Mouse (Mus musculus) erythroblast, adult 5-6 weeks (primary cell): Measurements from ENCODE around the gene Gng7. TPM values are rescaled to one million over a fixed set of nuclear protein-coding genes. Genes with fewer than 3 reads are reported as not detected.
"Not testable (repeated sequence)": the region's sequence is repeated elsewhere in the genome, so short reads cannot be mapped to it uniquely, and the experiment has no call there.

ENCODE experiments used
- ATAC-seq: replicated peaks from 2 replicates; pipeline ENCODE4 v1.8.0; 2016; ENCODE audit warnings: moderate number of reproducible peaks, mild to moderate bottlenecking, moderate TSS enrichment, inconsistent platforms; ENCODE audit not compliant: poor library complexity, low FRiP score, severe bottlenecking
- total RNA-seq, 2 experiments: library from RNA; stranded (forward) in 1 of 2; stranded (reverse) in 1 of 2; fragments of 150-400 nt in 1 of 2; fragments of 200-764, 138-1000 nt in 1 of 2; gene quantifications; 2 replicates each; pipeline versions ENCODE4 v1.2.3 to v1.2.4; 2015 to 2017; ENCODE audit warnings: low replicate concordance in 2 of 2

Gng7 gene
- not detected in 2 replicates for total RNA-seq (2015; ENCODE audit: low replicate concordance)
- total RNA-seq (2017; ENCODE audit: low replicate concordance), result not detected in 2 replicates

DNA sequence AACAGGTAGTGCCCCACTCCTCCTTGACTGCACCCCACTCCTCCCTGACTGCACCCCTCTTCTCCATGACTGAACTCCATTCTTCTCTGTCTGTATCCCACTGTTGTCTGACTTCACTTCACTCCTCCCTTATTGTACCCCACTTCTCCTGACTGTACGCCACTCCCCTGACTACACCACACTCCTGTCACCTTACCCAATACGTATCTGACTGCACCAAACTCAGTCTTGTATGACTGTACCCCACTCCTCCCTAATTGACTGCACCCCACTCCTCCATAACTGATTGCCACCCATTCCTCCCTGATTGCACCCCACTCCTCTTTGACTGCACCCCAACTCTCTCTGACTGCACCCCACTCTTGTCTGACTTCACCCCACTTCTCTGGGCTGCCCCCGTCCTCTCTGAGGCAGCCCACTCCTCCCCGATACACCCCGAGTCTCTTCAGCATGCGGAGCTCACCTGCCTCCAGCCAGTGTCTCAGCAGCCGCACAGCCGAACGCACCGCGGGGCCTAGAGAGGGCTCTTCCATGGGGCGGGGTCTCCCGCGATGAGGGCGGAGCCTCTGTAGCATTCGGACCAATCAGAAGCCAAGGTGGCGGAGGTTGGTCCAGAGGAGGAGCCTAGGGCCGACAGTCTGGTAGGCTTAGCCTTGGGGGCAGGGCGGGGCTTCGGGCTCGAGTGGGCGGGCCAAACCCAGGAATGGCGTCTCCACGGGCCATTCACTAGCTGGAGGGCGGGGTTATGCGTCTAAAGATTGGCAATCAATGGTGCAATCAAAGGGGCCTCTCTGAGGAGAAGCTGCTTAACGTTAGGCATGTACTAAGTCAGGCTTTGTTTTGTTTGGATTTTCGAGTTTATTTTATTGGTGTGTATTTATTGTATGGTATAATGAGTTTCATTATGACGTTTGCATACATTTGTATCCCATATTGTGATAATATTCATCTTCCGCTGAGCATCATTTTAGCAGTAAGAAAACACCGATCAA is at the start of gene Gng7:
TSS of gene Gng7 (minus strand) at position 553 of the 992 bp plus-strand sequence.
- ATAC-seq, result peak; percentile 72

GRCm38 (mm10) chr10:81064519-81064918 is 49.8 kb upstream of the Gng7 start:
- ATAC-seq, result not testable (repeated sequence)

- ATAC-seq, result no peak
These were observed 48.0 kb upstream of the Gng7 start for GRCm38 (mm10) chr10:81062710-81063109.

DNA sequence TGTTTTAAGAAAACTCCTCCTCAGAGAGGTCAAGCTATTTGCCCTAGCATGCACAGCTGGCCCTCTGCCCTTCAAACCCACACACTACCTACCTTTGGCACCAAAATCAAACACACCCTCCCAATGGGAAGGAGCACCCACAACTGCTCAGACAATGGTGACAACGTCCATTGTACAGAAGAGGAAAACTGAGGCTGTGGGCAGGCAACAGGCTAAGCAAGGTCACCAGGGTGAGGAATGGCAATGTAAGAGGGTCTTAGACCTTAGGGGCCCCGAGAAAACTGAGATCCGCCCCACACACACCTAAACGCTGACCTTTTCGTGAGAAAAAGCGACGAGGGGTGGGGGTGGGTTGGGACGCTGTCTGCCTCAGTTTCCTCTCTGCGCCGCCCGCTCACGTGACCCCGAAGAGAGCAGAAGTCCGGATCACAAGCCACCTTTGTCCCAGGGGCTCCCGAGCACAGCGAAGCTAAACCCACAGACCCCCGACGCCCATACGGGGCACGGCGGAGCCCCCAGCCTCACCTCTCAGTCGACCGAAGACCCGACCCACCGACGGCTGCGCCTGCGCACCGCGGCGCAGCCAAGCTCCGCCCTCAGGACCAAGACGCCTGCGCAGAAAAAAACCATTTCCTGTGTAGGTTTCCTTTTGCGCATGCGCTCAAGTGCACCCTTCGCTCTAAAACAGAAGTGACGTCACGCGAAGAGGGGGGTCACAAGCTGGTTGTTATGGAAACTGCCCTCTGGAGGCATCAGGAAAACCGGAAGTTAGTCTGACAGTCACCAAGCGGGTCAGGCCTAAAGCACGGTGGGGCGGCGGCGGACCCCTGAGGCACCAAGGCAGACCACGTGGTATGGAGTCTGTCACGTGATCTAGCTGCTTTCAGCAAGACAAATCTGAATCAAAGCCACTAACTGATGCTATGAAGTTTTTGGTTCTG is 45.1 kb upstream of the Gng7 start, which contains the start of gene Sgta:
TSS of gene Sgta (minus strand) at position 579 of the 941 bp plus-strand sequence.
- ATAC-seq, result peak; percentile 92

DNA sequence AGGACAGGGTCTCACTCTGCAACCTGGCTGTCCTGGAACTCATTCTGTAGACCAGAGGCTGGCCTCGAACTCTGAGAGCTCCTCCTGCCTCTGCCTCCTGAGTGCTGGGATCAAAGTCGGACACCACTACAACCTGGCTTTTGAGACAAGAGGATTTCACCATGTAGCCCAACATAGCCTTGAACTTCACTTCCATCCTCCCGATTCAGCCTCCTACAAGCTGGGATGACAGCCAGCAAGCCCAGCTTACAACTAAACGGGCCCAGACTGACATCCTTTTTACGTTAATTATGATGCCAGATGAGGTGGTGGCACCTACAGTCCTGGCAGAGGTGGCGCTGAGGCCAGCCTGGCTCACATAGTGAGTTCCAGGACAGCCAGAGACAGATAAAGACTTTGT is 44.2 kb upstream of the Gng7 start:
- ATAC-seq, result no peak

DNA sequence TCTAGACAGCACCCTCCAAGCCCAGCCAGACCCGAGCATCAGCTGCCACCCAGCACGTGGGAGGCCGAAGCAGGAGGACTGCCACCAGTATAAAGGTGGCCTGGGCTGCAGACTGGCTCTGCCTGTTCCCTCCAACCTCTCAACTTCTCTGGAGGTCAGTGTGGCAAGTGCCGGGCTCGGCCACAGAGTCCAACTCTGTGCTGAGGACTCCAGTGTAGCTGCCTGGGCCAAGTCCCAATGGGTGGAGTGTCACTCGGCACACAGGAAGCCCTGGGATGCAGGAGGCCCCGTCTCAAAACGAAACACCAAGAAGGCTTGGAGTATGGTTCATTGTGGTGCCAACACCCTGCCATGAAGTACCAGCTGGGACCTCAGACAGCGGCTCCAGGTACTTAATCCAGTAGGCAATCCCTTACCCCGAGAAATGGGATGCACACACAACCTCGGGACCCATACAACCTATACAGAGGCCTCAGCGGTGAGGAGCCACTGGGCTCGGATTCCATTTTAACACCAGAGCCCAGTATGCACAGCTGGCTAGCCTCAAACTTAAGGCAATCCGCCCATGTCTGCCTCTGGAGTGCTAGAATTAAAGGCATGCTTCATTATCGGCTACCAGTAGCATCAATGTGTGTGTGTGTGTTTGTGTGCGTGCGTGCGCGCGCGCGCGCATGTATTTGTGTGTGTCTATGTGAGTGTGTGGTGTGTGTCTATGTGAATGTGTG is 42.8 kb upstream of the Gng7 start:
- no peak for ATAC-seq

GRCm38 (mm10) chr10:81055802-81056340 is 41.1 kb upstream of the Gng7 start:
- ATAC-seq, result not testable (repeated sequence)

GRCm38 (mm10) chr10:81055169-81055568 is 40.4 kb upstream of the Gng7 start:
- no peak for ATAC-seq

DNA sequence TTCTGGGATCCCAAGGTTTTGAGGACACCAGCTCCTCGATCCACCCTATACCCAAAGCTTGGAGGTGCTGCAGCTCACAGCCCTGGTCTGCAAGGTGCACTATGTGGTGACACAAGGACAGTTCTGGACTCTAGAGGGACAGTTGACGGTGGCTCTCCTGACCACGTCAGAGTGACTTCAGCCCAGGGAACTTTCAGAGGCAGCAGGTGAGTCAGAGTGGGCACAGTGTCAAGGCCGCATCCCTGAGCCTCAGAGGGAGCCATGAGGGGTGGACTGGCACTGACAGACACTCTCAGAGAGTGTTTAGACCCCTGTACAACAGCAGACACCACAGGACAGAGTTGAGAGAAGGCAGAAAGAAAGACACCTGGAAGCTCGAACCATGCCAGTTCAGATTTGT is 37.8 kb upstream of the Gng7 start:
- no peak for ATAC-seq

GRCm38 (mm10) chr10:81051133-81051532 is 36.4 kb upstream of the Gng7 start:
- no peak for ATAC-seq

DNA sequence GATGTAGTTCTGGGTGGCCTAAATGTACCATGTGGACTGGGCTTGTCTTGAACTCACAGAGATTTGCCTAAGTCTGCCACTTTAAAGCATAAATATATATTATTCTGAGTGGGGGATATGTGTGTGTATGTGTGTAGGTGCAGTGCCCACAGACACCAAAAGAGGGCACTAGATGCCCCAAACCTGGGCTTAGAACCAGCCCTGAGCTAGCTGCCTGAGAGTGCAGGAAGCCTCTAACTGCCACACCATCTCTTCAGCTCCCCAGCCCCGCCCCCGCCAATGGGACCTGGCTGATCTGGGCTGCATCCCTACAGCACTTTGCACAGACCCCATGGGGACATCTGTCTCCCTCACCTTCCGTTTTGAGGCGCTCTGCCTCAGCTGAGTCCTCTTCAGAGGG is 35.9 kb upstream of the Gng7 start:
- no peak for ATAC-seq

DNA sequence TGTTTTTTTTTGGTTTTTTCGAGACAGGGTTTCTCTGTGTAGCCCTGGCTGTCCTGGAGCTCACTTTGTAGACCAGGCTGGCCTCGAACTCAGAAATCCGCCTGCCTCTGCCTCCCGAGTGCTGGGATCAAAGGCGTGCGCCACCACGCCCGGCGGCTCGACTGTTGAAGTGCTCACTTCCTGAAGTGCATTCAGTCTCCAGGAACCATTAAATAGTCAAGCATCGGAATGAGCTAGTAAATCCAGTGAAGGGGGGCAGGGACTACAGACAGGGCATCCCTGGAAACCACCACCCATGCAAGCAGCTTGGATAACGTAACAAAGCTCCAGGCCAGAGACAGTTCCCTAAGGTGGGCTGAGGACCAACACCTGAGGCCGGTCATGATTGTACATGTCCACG is 30.5 kb upstream of the Gng7 start:
- not testable (repeated sequence) for ATAC-seq

GRCm38 (mm10) chr10:81041458-81042175 is 26.9 kb upstream of the Gng7 start:
- peak; percentile 45; the same call in 1 of the 2 replicates for ATAC-seq

- ATAC-seq, result peak; percentile 93
These were observed 22.3 kb upstream of the Gng7 start, which contains the start of gene Slc39a3 for GRCm38 (mm10) chr10:81036988-81037580. Gene Slc39a3, minus strand, starts transcription at chr10:81037426.

GRCm38 (mm10) chr10:81036251-81036650 is 21.5 kb upstream of the Gng7 start:
- no peak for ATAC-seq

- ATAC-seq, result no peak
These were observed 18.8 kb upstream of the Gng7 start for GRCm38 (mm10) chr10:81033586-81033985.

DNA sequence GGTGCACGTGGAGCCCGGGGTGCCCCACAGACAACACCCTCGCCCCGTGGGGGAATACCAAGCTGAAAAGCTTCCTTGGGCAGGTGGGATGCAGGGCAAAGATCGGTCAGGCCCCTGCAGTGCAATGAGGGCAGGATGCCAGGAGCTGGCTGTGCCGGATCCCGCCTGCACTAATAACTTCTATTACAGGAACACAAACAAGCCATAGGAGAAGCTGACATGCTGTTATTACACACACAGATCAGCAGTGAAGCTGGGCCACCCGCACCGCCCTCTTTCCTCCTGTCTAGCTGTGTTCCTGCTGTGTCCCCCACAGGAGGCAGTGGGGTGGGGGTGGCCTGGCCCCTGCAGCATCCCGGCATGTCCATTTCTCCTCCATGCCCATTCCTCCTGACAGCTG is 14.3 kb upstream of the Gng7 start:
- ATAC-seq, result no peak

- ATAC-seq, result no peak
These were observed 13.5 kb upstream of the Gng7 start for GRCm38 (mm10) chr10:81028219-81028618.
